Mouse (Mus musculus) MEL (cell line): ENCODE measurements at regions not wholly inside any gene's neighbourhood (a gene's known extent, or its start where the extent isn't known, plus 50 kb on each side); places are given as distances from the start of the nearest gene placed in this dataset.
A peak's percentile ranks its signal among the peaks of the same experiment; 100 is the strongest.

Experiments used
- DNase-seq: peaks from one replicate; pipeline ENCODE4 v3.0.0; 2011; ENCODE audit warnings: low read depth, low spot score
- H3K27ac ChIP-seq: 2 replicates; pipeline ENCODE4 v1.5.1; 2012; ENCODE audit warnings: low read depth, mild to moderate bottlenecking, control low read depth, low read length, moderate library complexity; ENCODE audit not compliant: control insufficient read depth
- H3K27me3 ChIP-seq, 2 experiments: fragments of 150-350 bp in 1 of 2; sonication (generic) in 1 of 2; 2 replicates each; pipeline ENCODE4 v1.6.1; 2012; ENCODE audit warnings: low read length in 2 of 2, mild to moderate bottlenecking in 2 of 2, improper control_type of control experiment in 1 of 2, moderate library complexity in 1 of 2; ENCODE audit not compliant: insufficient read depth in 2 of 2, control insufficient read depth in 1 of 2
- H3K36me3 ChIP-seq, 2 experiments: 2 replicates each; pipeline ENCODE4 v1.6.1; 2012 to 2014; ENCODE audit warnings: low read length in 2 of 2, improper control_type of control experiment in 1 of 2, inconsistent platforms in 1 of 2, mild to moderate bottlenecking in 1 of 2; ENCODE audit not compliant: insufficient read depth in 2 of 2, control insufficient read depth in 1 of 2
- H3K4me1 ChIP-seq, 2 experiments: fragments of 150-350 bp in 1 of 2; sonication (generic) in 1 of 2; 2 replicates each; pipeline ENCODE4 v1.6.1; 2012; ENCODE audit warnings: low read length in 2 of 2, improper control_type of control experiment in 1 of 2, mild to moderate bottlenecking in 1 of 2; ENCODE audit not compliant: insufficient read depth in 2 of 2, control insufficient read depth in 1 of 2
- H3K4me3 ChIP-seq, 2 experiments: fragments of 150-350 bp in 1 of 2; sonication (generic) in 1 of 2; 2 replicates each; pipeline ENCODE4 v1.5.1; 2012; ENCODE audit warnings: low read depth in 2 of 2, low read length in 2 of 2, mild to moderate bottlenecking in 2 of 2, moderate library complexity in 2 of 2, control low read depth in 1 of 2, improper control_type of control experiment in 1 of 2; ENCODE audit not compliant: control insufficient read depth in 1 of 2, insufficient read depth in 1 of 2
- H3K79me2 ChIP-seq: 2 replicates; pipeline ENCODE4 v1.6.1; 2012; ENCODE audit warnings: mild to moderate bottlenecking, low read length, moderate library complexity; ENCODE audit not compliant: control insufficient read depth, poor library complexity, insufficient read depth
- H3K9ac ChIP-seq: 2 replicates; pipeline ENCODE4 v1.6.1; 2012; ENCODE audit warnings: low read depth, mild to moderate bottlenecking, control low read depth, low read length, moderate library complexity; ENCODE audit not compliant: control insufficient read depth, poor library complexity, severe bottlenecking
- H3K9me3 ChIP-seq: fragments of 150-350 bp; sonication (generic); replicated peaks from 2 replicates; pipeline ENCODE4 v1.6.1; 2012; ENCODE audit warnings: mild to moderate bottlenecking, low read length, improper control_type of control experiment, moderate library complexity; ENCODE audit not compliant: insufficient read depth
- BHLHE40 ChIP-seq: IDR thresholded peaks from 2 replicates; pipeline ENCODE4 v1.6.1; 2012; ENCODE audit warnings: low read depth, mild to moderate bottlenecking, inconsistent platforms, low read length, improper control_type of control experiment, borderline replicate concordance
- CHD2 ChIP-seq: IDR thresholded peaks from 2 replicates; pipeline ENCODE4 v1.6.1; 2011; ENCODE audit warnings: low read length, improper control_type of control experiment
- CTCF ChIP-seq, 3 experiments: IDR thresholded peaks in 2 of 3; conservative IDR thresholded peaks in 1 of 3; 2 replicates each; pipeline ENCODE4 v1.5.1; 2011 to 2012; ENCODE audit warnings: low read length in 3 of 3, low read depth in 2 of 3, mild to moderate bottlenecking in 2 of 3, improper control_type of control experiment in 1 of 3, inconsistent platforms in 1 of 3, mixed read lengths in 1 of 3, moderate library complexity in 1 of 3; ENCODE audit not compliant: control insufficient read depth in 1 of 3, insufficient read depth in 1 of 3, poor library complexity in 1 of 3, severe bottlenecking in 1 of 3
- ETS1 ChIP-seq: IDR thresholded peaks from 2 replicates; pipeline ENCODE4 v1.6.1; 2012; ENCODE audit warnings: low read depth, mild to moderate bottlenecking, inconsistent platforms, low read length, improper control_type of control experiment, moderate library complexity
- GABPA ChIP-seq: IDR thresholded peaks from 2 replicates; pipeline ENCODE4 v1.6.1; 2012; ENCODE audit warnings: low read depth, mild to moderate bottlenecking, inconsistent platforms, low read length, improper control_type of control experiment, moderate library complexity
- GATA1 ChIP-seq: IDR thresholded peaks from 2 replicates; pipeline ENCODE4 v1.6.1; 2011; ENCODE audit warnings: low read depth, low read length, improper control_type of control experiment
- JUND ChIP-seq: IDR thresholded peaks from 2 replicates; pipeline ENCODE4 v1.6.1; 2011; ENCODE audit warnings: low read depth, mild to moderate bottlenecking, improper control_type of control experiment, low read length
- MAFK ChIP-seq: IDR thresholded peaks from 2 replicates; pipeline ENCODE4 v1.6.1; 2011; ENCODE audit warnings: low read depth, mild to moderate bottlenecking, low read length, improper control_type of control experiment, borderline replicate concordance
- MAX ChIP-seq: IDR thresholded peaks from 2 replicates; pipeline ENCODE4 v1.6.1; 2011; ENCODE audit warnings: low read length, improper control_type of control experiment
- MAZ ChIP-seq: IDR thresholded peaks from 2 replicates; pipeline ENCODE4 v1.6.1; 2012; ENCODE audit warnings: low read depth, mild to moderate bottlenecking, inconsistent platforms, low read length, improper control_type of control experiment
- MEF2A ChIP-seq: IDR thresholded peaks from 2 replicates; pipeline ENCODE4 v1.6.1; 2014; ENCODE audit warnings: low read depth, mild to moderate bottlenecking, inconsistent platforms, low read length, improper control_type of control experiment; ENCODE audit not compliant: poor library complexity, insufficient replicate concordance, severe bottlenecking; ENCODE audit errors: extremely low read depth
- MYC ChIP-seq: IDR thresholded peaks from 2 replicates; pipeline ENCODE4 v1.6.1; 2011; ENCODE audit warnings: low read depth, mild to moderate bottlenecking, low read length, improper control_type of control experiment, moderate library complexity
- NELFE ChIP-seq: IDR thresholded peaks from 2 replicates; pipeline ENCODE4 v1.6.1; 2011; ENCODE audit warnings: low read depth, low read length, improper control_type of control experiment
- POLR2A ChIP-seq, 2 experiments: IDR thresholded peaks; 2 replicates each; pipeline ENCODE4 v1.6.1; 2011 to 2012; ENCODE audit warnings: low read length in 2 of 2, mild to moderate bottlenecking in 2 of 2, control low read depth in 1 of 2, improper control_type of control experiment in 1 of 2, low read depth in 1 of 2, moderate library complexity in 1 of 2; ENCODE audit not compliant: control insufficient read depth in 1 of 2, insufficient read depth in 1 of 2, poor library complexity in 1 of 2
- TAL1 ChIP-seq: IDR thresholded peaks from 2 replicates; pipeline ENCODE4 v1.6.1; 2012; ENCODE audit warnings: mild to moderate bottlenecking, inconsistent platforms, low read length, moderate library complexity, mixed read lengths
- TBP ChIP-seq: IDR thresholded peaks from 2 replicates; pipeline ENCODE4 v1.8.0; 2011; ENCODE audit warnings: low read depth, low read length, improper control_type of control experiment
- UBTF ChIP-seq: IDR thresholded peaks from 2 replicates; pipeline ENCODE4 v1.6.1; 2012; ENCODE audit warnings: low read depth, mild to moderate bottlenecking, inconsistent platforms, low read length, improper control_type of control experiment, moderate library complexity, borderline replicate concordance; ENCODE audit not compliant: insufficient read depth
- USF2 ChIP-seq, 2 experiments: IDR thresholded peaks; 2 replicates each; pipeline ENCODE4 v1.6.1; 2011 to 2012; ENCODE audit warnings: improper control_type of control experiment in 2 of 2, low read length in 2 of 2, borderline replicate concordance in 1 of 2, inconsistent platforms in 1 of 2, low read depth in 1 of 2, mild to moderate bottlenecking in 1 of 2; ENCODE audit not compliant: insufficient read depth in 1 of 2
- ZC3H11A ChIP-seq: IDR thresholded peaks from 2 replicates; pipeline ENCODE4 v1.6.1; 2012; ENCODE audit warnings: low read depth, mild to moderate bottlenecking, inconsistent platforms, low read length, improper control_type of control experiment
- ZKSCAN1 ChIP-seq: IDR thresholded peaks from 2 replicates; pipeline ENCODE4 v1.6.1; 2012; ENCODE audit warnings: low read depth, mild to moderate bottlenecking, inconsistent platforms, low read length, improper control_type of control experiment, moderate library complexity
- ZMIZ1 ChIP-seq: IDR thresholded peaks from 2 replicates; pipeline ENCODE4 v1.6.1; 2012; ENCODE audit warnings: low read depth, mild to moderate bottlenecking, inconsistent platforms, low read length, improper control_type of control experiment, moderate library complexity

DNA sequence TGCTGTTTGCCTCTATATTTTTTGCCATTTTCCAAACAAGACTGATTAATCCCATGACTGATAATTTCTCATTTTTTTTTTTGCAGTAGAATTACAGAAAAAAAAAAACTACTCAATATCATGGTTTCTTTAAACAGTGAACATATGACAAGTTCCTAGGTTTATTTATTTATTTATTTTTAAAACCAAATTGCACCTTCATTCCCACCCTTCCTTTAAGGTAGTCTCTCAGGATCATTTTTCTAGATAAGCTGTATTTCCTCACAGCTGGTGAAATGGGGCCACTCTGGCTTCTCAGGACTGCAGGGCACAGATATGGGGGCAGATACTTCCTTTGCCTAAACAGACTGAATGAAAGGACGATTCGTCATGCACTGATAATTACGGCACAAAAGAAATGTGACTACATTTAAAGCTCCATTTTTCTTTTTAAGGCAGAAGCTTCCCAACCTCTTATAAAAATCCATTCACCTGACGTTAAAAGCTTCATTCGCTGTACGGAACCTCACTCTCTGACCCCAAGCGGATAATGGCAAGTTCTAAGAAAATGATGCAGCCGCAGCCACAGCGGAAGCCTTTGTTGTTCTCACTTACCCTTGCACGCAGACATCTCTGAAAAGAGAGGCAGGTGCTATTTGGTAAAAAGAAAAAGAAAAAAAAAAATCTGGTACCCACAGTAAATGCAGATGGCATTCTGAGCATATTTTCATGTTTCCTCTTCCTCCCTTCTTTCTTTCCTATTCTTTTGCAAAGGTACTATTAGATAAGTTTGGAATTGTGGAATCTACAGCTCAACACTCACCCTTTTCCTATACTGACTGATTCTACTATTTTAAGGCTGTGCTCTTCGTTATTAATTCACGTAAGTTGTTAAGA lies 69.1 kb upstream of the Tet2 start (continued):
- TF ChIP-seq USF2 (IDR thresholded peaks at IDR 0.05; ENCODE audit: borderline replicate concordance in 1 of 2, insufficient read depth in 1 of 2, low read depth in 1 of 2, low read length in 2 of 2) (no peak), TBP (no peak), GABPA (no peak), TAL1 (peak; percentile 70), MEF2A (no peak), ZC3H11A (no peak), UBTF (no peak), MYC (peak; percentile 61; the same call in 1 of the 2 replicates), GATA1 (peak; percentile 91), JUND (0 out of 2 replicates have a peak, but pooled peaks have one; percentile 46)

DNA sequence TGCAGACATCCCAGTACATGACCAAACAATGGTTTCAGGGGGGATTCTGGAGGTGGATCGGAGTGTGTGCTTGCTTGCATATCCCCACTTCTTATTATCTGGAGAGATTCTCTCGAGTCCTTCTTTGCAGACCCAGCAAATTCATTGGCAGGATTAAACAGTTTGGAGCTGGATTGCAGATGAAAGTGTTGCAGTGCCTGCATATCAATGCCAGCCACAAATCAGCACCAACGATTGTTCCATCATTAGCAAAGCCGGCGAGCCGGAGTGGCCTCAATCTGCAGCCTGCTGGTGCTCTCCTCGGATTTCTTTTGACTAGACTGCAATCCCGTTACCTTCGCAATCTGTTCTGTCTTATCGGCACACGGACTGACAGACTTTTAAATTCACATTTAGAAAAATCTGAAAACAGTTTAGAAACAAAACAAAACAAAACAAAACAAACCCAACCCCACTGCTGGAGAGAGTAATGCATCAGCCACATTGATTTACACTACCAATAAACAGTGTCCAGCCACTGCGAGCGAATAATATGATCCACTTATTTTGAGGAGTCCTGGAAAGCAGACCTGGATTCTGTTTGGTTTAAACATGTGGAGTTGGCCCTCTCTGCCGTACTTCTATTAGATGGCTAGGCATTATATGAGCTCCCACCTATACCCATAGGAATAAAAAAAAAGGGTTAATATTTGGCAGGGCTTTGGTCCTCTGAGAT lies 69.9 kb upstream of the Tet2 start:
- TF ChIP-seq MAZ (no peak), BHLHE40 (no peak), CHD2 (no peak), USF2 (IDR thresholded peaks at IDR 0.05; ENCODE audit: borderline replicate concordance in 1 of 2, insufficient read depth in 1 of 2, low read depth in 1 of 2, low read length in 2 of 2) (no peak), MAX (no peak), ZKSCAN1 (no peak), UBTF (no peak), ZMIZ1 (no peak), NELFE (no peak), MAFK (no peak), ETS1 (no peak), CTCF (IDR thresholded peaks at IDR 0.05 in 2 of 3, conservative IDR thresholded peaks at IDR 0.05 in 1 of 3; ENCODE audit: control insufficient read depth in 1 of 3, insufficient read depth in 1 of 3, low read depth in 2 of 3, low read length in 3 of 3, poor library complexity in 1 of 3, severe bottlenecking in 1 of 3) (no peak), POLR2A (IDR thresholded peaks at IDR 0.05; ENCODE audit: control insufficient read depth in 1 of 2, insufficient read depth in 1 of 2, low read depth in 1 of 2, low read length in 2 of 2, poor library complexity in 1 of 2) (no peak)
- H3K9me3 ChIP-seq = no peaks in the 10 kb centered on the region
- H3K4me1 ChIP-seq = peaks cover 20 to 23% of the 10 kb centered on the region in 2 experiments
- no peak overlapping the region for H3K4me3 ChIP-seq
- DNase-seq = no peak
- H3K36me3 ChIP-seq = peaks cover 0 to 28% of the 10 kb centered on the region in 2 experiments; a peak in 2 of 4 replicates
- H3K9ac ChIP-seq = no peak overlapping the region
- no peaks in the 10 kb centered on the region for H3K27me3 ChIP-seq
- H3K27ac ChIP-seq = no peak overlapping the region
- H3K79me2 ChIP-seq = no peaks in the 10 kb centered on the region
